Mouse (Mus musculus) thymus, adult 2 months (tissue): ENCODE results near the gene Foxr1. TPM values are rescaled to one million over a fixed set of nuclear protein-coding genes. Genes with fewer than 3 reads are reported as not detected.

Experiments used
- DNase-seq: peaks from one replicate; pipeline ENCODE4 v3.0.0; 2021
- H3K27ac ChIP-seq: fragments of 200-500 bp; 2 replicates; pipeline ENCODE4 v1.5.1; 2012; ENCODE audit warnings: low read length, control low read depth; ENCODE audit not compliant: control insufficient read depth, insufficient read depth
- H3K27me3 ChIP-seq: fragments of 200-500 bp; 2 replicates; pipeline ENCODE4 v1.6.1; 2012; ENCODE audit warnings: mild to moderate bottlenecking, low read length, moderate library complexity, mixed read lengths; ENCODE audit not compliant: control insufficient read depth, insufficient read depth
- H3K36me3 ChIP-seq: fragments of 200-500 bp; 2 replicates; pipeline ENCODE4 v1.6.1; 2012; ENCODE audit warnings: mild to moderate bottlenecking, low read length, moderate library complexity; ENCODE audit not compliant: control insufficient read depth, insufficient read depth
- H3K4me1 ChIP-seq: fragments of 200-500 bp; replicated peaks from 2 replicates; pipeline ENCODE4 v1.6.1; 2012; ENCODE audit warnings: low read length; ENCODE audit not compliant: control insufficient read depth, insufficient read depth
- H3K4me3 ChIP-seq: fragments of 200-500 bp; 2 replicates; pipeline ENCODE4 v1.5.1; 2012; ENCODE audit warnings: mild to moderate bottlenecking, low read length, control low read depth, moderate library complexity; ENCODE audit not compliant: control insufficient read depth, insufficient read depth
- CTCF ChIP-seq: fragments of 200-500 bp; IDR thresholded peaks from 2 replicates; pipeline ENCODE4 v1.5.1; 2012; ENCODE audit warnings: mild to moderate bottlenecking, control low read depth, low read length, moderate library complexity, borderline replicate concordance; ENCODE audit not compliant: control insufficient read depth, poor library complexity, insufficient read depth; ENCODE audit errors: extremely low read depth
- POLR2A ChIP-seq: fragments of 200-500 bp; IDR thresholded peaks from 2 replicates; pipeline ENCODE4 v1.6.1; 2012; ENCODE audit warnings: mild to moderate bottlenecking, low read length, control low read depth, moderate library complexity; ENCODE audit not compliant: control insufficient read depth, poor library complexity, insufficient read depth; ENCODE audit errors: extremely low read depth
- WGBS: fragments of 180-500 bp; shearing (Covaris S2); methylation state at CpG from one replicate; pipeline ENCODE4 v1.1.7; 2018; 5-methylcytosine and 5-hydroxymethylcytosine counted together
- polyA plus RNA-seq: library from polyadenylated mRNA; depleted of rRNA; stranded (reverse); fragments of >200 nt; gene quantifications from 2 replicates; pipeline ENCODE4 v1.2.3, GENCODE M21; 2012; rRNA removed

The Foxr1 gene
- polyA plus RNA-seq, 1 experiment, result 0.08 TPM

GRCm38 (mm10) chr9:44384596-44384995, 56.3 kb downstream of the Foxr1 start:
- Histone ChIP-seq H3K4me1 (peaks cover 10% of the 10 kb centered on the region), H3K36me3 (peaks cover 57% of the 10 kb centered on the region), H3K4me3 (no peak overlapping the region), H3K27me3 (no peaks in the 10 kb centered on the region), H3K27ac (no peak overlapping the region)
- DNase-seq, result no peak
- TF ChIP-seq POLR2A (no peak), CTCF (no peak)
- WGBS, result 97% methylated on average over 13 of the region's 13 CpGs

Other genes with a start within 250 kb of the Foxr1 start
- gene Cbl, start 207.1 kb downstream of the Foxr1 start, polyA plus RNA-seq, result 132 and 194 TPM in 2 replicates
- gene Ccdc153, start 200.5 kb downstream of the Foxr1 start, polyA plus RNA-seq, result 6.1 and 13.0 TPM in 2 replicates
- 0.55 and 0.59 TPM in 2 replicates for gene Pdzd3, start 189.7 kb downstream of the Foxr1 start, polyA plus RNA-seq
- 13.4 and 16.2 TPM in 2 replicates for gene Nlrx1, start 172.5 kb downstream of the Foxr1 start, polyA plus RNA-seq
- gene Abcg4, start 152.5 kb downstream of the Foxr1 start, polyA plus RNA-seq, result 1.2 and 2.7 TPM in 2 replicates
- 71.1 and 71.9 TPM in 2 replicates for gene Hinfp, start 135.5 kb downstream of the Foxr1 start, polyA plus RNA-seq
- 94.1 and 110 TPM in 2 replicates for gene C2cd2l, start 120.9 kb downstream of the Foxr1 start, polyA plus RNA-seq
- gene Dpagt1, start 115.1 kb downstream of the Foxr1 start, polyA plus RNA-seq, result 47.9 and 49.5 TPM in 2 replicates
- gene H2afx, start 106.4 kb downstream of the Foxr1 start, polyA plus RNA-seq, result 891 and 1,033 TPM in 2 replicates
- 40.7 and 42.2 TPM in 2 replicates for gene Hmbs, start 96.9 kb downstream of the Foxr1 start, polyA plus RNA-seq
- 37.9 and 40.8 TPM in 2 replicates for gene Vps11, start 79.5 kb downstream of the Foxr1 start, polyA plus RNA-seq
- 74.4 and 75.5 TPM in 2 replicates for gene Hyou1, start 61.6 kb downstream of the Foxr1 start, polyA plus RNA-seq
- gene Slc37a4, start 44.3 kb downstream of the Foxr1 start, polyA plus RNA-seq, result 22.4 and 32.9 TPM in 2 replicates
- 220 and 258 TPM in 2 replicates for gene Rps25, start 34.0 kb downstream of the Foxr1 start, polyA plus RNA-seq
- gene Trappc4, start 33.5 kb downstream of the Foxr1 start, polyA plus RNA-seq, result 49.1 and 57.4 TPM in 2 replicates
- gene Ccdc84, start 22.6 kb downstream of the Foxr1 start, polyA plus RNA-seq, result 30.0 and 30.9 TPM in 2 replicates
- 1.4 and 1.6 TPM in 2 replicates for gene Upk2, start 13.8 kb upstream of the Foxr1 start, polyA plus RNA-seq
- gene Bcl9l, start 41.7 kb upstream of the Foxr1 start, polyA plus RNA-seq, result 38.7 and 50.4 TPM in 2 replicates
- 7.7 and 9.9 TPM in 2 replicates for gene Cxcr5, start 120.7 kb upstream of the Foxr1 start, polyA plus RNA-seq
- gene Ddx6, start 163.8 kb upstream of the Foxr1 start, polyA plus RNA-seq, result 29.2 and 35.6 TPM in 2 replicates
- gene Treh, start 232.1 kb upstream of the Foxr1 start, polyA plus RNA-seq, result 0.15 and 0.29 TPM in 2 replicates